Mouse (Mus musculus) myocyte (in vitro differentiated cells): ENCODE results near the gene Rgs11. TPM values are rescaled to one million over a fixed set of nuclear protein-coding genes. Genes with fewer than 3 reads are reported as not detected.

Experiments used
- H3K27me3 ChIP-seq: one replicate; pipeline ENCODE4 v1.6.1; 2011; ENCODE audit not compliant: control insufficient read depth, insufficient read depth, insufficient read length
- H3K36me3 ChIP-seq: one replicate; pipeline ENCODE4 v1.6.1; 2011; ENCODE audit not compliant: control insufficient read depth, insufficient read depth
- H3K4me2 ChIP-seq: one replicate; pipeline ENCODE4 v1.6.1; 2011; ENCODE audit warnings: low read depth, control low read depth
- H3K4me3 ChIP-seq: one replicate; pipeline ENCODE4 v1.5.1; 2011; ENCODE audit warnings: mild to moderate bottlenecking, control low read depth, moderate library complexity
- H3K79me2 ChIP-seq: one replicate; pipeline ENCODE4 v1.6.1; 2011; ENCODE audit not compliant: control insufficient read depth, insufficient read depth
- H3ac ChIP-seq: one replicate; pipeline ENCODE4 v1.6.1; 2011; ENCODE audit not compliant: control insufficient read depth, insufficient read length
- CEBPB ChIP-seq: IDR thresholded peaks from 2 replicates; pipeline ENCODE4 v1.6.1; 2011; ENCODE audit warnings: mild to moderate bottlenecking, moderate library complexity; ENCODE audit not compliant: poor library complexity, insufficient read depth, severe bottlenecking
- E2F4 ChIP-seq: IDR thresholded peaks from one replicate; pipeline ENCODE4 v1.6.1; 2011; ENCODE audit warnings: mild to moderate bottlenecking, control low read depth, moderate library complexity; ENCODE audit not compliant: insufficient read depth
- MAX ChIP-seq: IDR thresholded peaks from one replicate; pipeline ENCODE4 v1.6.1; 2011; ENCODE audit warnings: low read depth, mild to moderate bottlenecking, control low read depth
- MYOD1 ChIP-seq, 3 experiments: IDR thresholded peaks; one replicate each; pipeline ENCODE4 v1.6.1; 2011; ENCODE audit warnings: control low read depth in 2 of 3, low read depth in 2 of 3, mild to moderate bottlenecking in 2 of 3, moderate library complexity in 1 of 3; ENCODE audit not compliant: insufficient read length in 2 of 3, control insufficient read depth in 1 of 3
- MYOG ChIP-seq, 3 experiments: IDR thresholded peaks; one replicate each; pipeline ENCODE4 v1.6.1; 2011; ENCODE audit warnings: control low read depth in 2 of 3, low read depth in 2 of 3, mild to moderate bottlenecking in 2 of 3; ENCODE audit not compliant: insufficient read length in 2 of 3, control insufficient read depth in 1 of 3, insufficient read depth in 1 of 3
- POLR2A ChIP-seq: IDR thresholded peaks from one replicate; pipeline ENCODE4 v1.6.1; 2011; ENCODE audit warnings: low read depth, mild to moderate bottlenecking, control low read depth, moderate library complexity; ENCODE audit not compliant: insufficient read length
- POLR2AphosphoS2 ChIP-seq: IDR thresholded peaks from one replicate; pipeline ENCODE4 v1.6.1; 2011; ENCODE audit warnings: low read depth, control low read depth; ENCODE audit not compliant: insufficient read length
- REST ChIP-seq: IDR thresholded peaks from one replicate; pipeline ENCODE4 v1.6.1; 2011; ENCODE audit warnings: mild to moderate bottlenecking, control low read depth, moderate library complexity; ENCODE audit not compliant: insufficient read depth, insufficient read length
- SRF ChIP-seq: IDR thresholded peaks from one replicate; pipeline ENCODE4 v1.6.1; 2011; ENCODE audit warnings: low read depth; ENCODE audit not compliant: control insufficient read depth, insufficient read length
- TCF12 ChIP-seq: IDR thresholded peaks from one replicate; pipeline ENCODE4 v1.6.1; 2011; ENCODE audit warnings: mild to moderate bottlenecking, control low read depth; ENCODE audit not compliant: poor library complexity, insufficient read depth, severe bottlenecking
- TCF3 ChIP-seq: IDR thresholded peaks from one replicate; pipeline ENCODE4 v1.6.1; 2011; ENCODE audit warnings: low read depth, control low read depth; ENCODE audit not compliant: insufficient read length
- USF1 ChIP-seq: IDR thresholded peaks from one replicate; pipeline ENCODE4 v1.6.1; 2011; ENCODE audit warnings: low read depth, mild to moderate bottlenecking, control low read depth, moderate library complexity
- polyA plus RNA-seq: library from polyadenylated mRNA; unstranded; fragments of >200 nt; fragmentation: generic; extraction: Trizol; gene quantifications from one replicate; pipeline ENCODE4 v1.2.1, GENCODE M21; 2012; ENCODE audit warnings: missing spikeins

Gene Rgs11
- polyA plus RNA-seq, 1 experiment = 0.62 TPM

GRCm38 (mm10) chr17:26243471-26244100 lies 40.8 kb downstream of the Rgs11 start:
- H3K4me3 ChIP-seq = peak overlapping the region; percentile 77
- peak overlapping the region; percentile 60 for H3ac ChIP-seq
- TF ChIP-seq MYOG (IDR thresholded peaks at IDR 0.05; ENCODE audit: control insufficient read depth in 1 of 3, insufficient read depth in 1 of 3, insufficient read length in 2 of 3, low read depth in 2 of 3) (no peak), E2F4 (no peak), REST (no peak), MAX (no peak), CEBPB (no peak), SRF (no peak), POLR2A (no peak), TCF12 (no peak), USF1 (no peak), TCF3 (no peak), POLR2AphosphoS2 (no peak)
- peak overlapping the region; percentile 77 for H3K4me2 ChIP-seq
- H3K27me3 ChIP-seq = no peaks in the 10 kb centered on the region
- no peaks in the 10 kb centered on the region for H3K36me3 ChIP-seq
- H3K79me2 ChIP-seq = peaks cover 3% of the 10 kb centered on the region

- peak within 1 kb of the TSS; percentile 60 for H3ac ChIP-seq
- no peaks in the 10 kb centered on the region for H3K36me3 ChIP-seq
- peak within 1 kb of the TSS; percentile 77 for H3K4me3 ChIP-seq
- peak within 1 kb of the TSS; percentile 99 for H3K4me2 ChIP-seq
- peak; percentile 76 for TF ChIP-seq POLR2AphosphoS2
- TF ChIP-seq REST = no peak
- no peak for TF ChIP-seq USF1
- peak in 1 of 3 experiments; percentile 17 for TF ChIP-seq MYOG (IDR thresholded peaks at IDR 0.05; ENCODE audit: control insufficient read depth in 1 of 3, insufficient read depth in 1 of 3, insufficient read length in 2 of 3, low read depth in 2 of 3)
- peak; percentile 77 for TF ChIP-seq POLR2A
- peak in 1 of 3 experiments; percentile 16 for TF ChIP-seq MYOD1 (IDR thresholded peaks at IDR 0.05; ENCODE audit: control insufficient read depth in 1 of 3, insufficient read length in 2 of 3, low read depth in 2 of 3)
- H3K79me2 ChIP-seq = peaks cover 3% of the 10 kb centered on the region
- no peaks in the 10 kb centered on the region for H3K27me3 ChIP-seq
Observed at GRCm38 (mm10) chr17:26244101-26244841, 41.5 kb downstream of the Rgs11 start, which contains the start of gene Fam234a. TSS of gene Fam234a (minus strand) at chr17:26244242.

DNA sequence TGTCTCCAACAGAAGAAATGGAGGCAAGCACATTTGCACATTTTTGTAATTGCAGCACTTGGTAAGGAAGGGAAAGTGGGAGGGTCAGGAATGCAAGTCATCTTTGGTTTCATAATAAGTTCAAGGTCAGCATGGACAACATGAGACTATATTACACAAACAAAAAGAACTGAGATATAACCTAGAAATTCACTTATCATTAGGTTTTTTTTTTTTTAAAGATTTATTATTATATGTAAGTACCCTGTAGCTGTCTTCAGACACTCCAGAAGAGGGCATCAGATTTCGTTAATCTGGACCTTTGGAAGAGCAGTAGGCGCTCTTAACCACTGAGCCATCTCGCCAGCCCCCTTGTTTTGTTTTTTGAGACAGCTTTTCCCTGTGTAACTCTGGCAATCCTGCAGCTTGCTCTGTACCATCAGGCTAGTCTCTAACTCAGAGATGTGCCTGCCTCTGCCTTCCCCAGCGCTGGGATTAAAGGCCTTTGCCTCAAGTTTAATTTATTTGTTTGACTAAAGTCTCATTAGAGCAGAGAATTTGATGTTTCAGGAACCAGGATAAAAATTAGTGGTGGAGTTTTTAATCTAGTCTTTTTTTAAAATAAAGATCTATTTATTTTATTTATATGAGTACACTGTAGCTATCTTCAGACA lies 49.3 kb downstream of the Rgs11 start:
- Histone ChIP-seq H3K4me3 (peak overlapping the region; percentile 96), H3K4me2 (peak overlapping the region; percentile 79), H3K36me3 (peaks cover 11% of the 10 kb centered on the region), H3ac (peak overlapping the region; percentile 72), H3K27me3 (no peaks in the 10 kb centered on the region), H3K79me2 (peaks cover 44% of the 10 kb centered on the region)
- TF ChIP-seq MAX (no peak), REST (no peak), POLR2A (no peak), TCF3 (no peak)

- Histone ChIP-seq H3K4me3 (peak within 1 kb of the TSS; percentile 96), H3K4me2 (peak within 1 kb of the TSS; percentile 95), H3ac (peak within 1 kb of the TSS; percentile 72), H3K36me3 (peaks cover 18% of the 10 kb centered on the region), H3K79me2 (peaks cover 48% of the 10 kb centered on the region), H3K27me3 (no peaks in the 10 kb centered on the region)
- TF ChIP-seq POLR2AphosphoS2 (peak; percentile 90), POLR2A (peak; percentile 92), SRF (no peak)
Observed at GRCm38 (mm10) chr17:26252539-26253251, 49.9 kb downstream of the Rgs11 start, which contains the start of gene Luc7l. TSS of gene Luc7l (plus strand) at chr17:26252896.

GRCm38 (mm10) chr17:26253399-26253798 lies 50.6 kb downstream of the Rgs11 start:
- TF ChIP-seq REST (no peak), MAX (no peak), POLR2AphosphoS2 (no peak), MYOD1 (IDR thresholded peaks at IDR 0.05; ENCODE audit: control insufficient read depth in 1 of 3, insufficient read length in 2 of 3, low read depth in 2 of 3) (no peak), SRF (no peak), TCF12 (no peak), MYOG (IDR thresholded peaks at IDR 0.05; ENCODE audit: control insufficient read depth in 1 of 3, insufficient read depth in 1 of 3, insufficient read length in 2 of 3, low read depth in 2 of 3) (no peak)
- H3ac ChIP-seq = peak overlapping the region; percentile 72
- peak overlapping the region; percentile 96 for H3K4me3 ChIP-seq
- H3K27me3 ChIP-seq = no peaks in the 10 kb centered on the region
- H3K4me2 ChIP-seq = peak overlapping the region; percentile 95
- H3K36me3 ChIP-seq = peaks cover 25% of the 10 kb centered on the region
- peaks cover 48% of the 10 kb centered on the region for H3K79me2 ChIP-seq
